Mouse (Mus musculus): ENCODE results near the gene Npdc1.

- TF ChIP-seq POLR2A (IDR thresholded peaks at IDR 0.05; ENCODE audit: low read depth, low read length), result no peak
- TF ChIP-seq CTCF (IDR thresholded peaks at IDR 0.05; ENCODE audit: borderline replicate concordance, insufficient read depth, low read length), result no peak
Measured at GRCm38 (mm10) chr2:25350701-25351100, 48.5 kb upstream of the Npdc1 start.

Data from embryonic fibroblast, embryonic 13.5 days (primary cell).